Mouse (Mus musculus): Measurements from ENCODE around the gene Btnl10. TPM values are rescaled to one million over a fixed set of nuclear protein-coding genes. Genes with fewer than 3 reads are reported as not detected.

Btnl10 gene
- polyA plus RNA-seq (2014; fragmentation: Nextera tagmentation; extraction: Ambion mirVana): not detected in 2 replicates

- DNase-seq (ENCODE audit: low spot score) (no peak), ATAC-seq (ENCODE audit: insufficient read depth, low FRiP score, low TSS enrichment) (no peak)
- Histone ChIP-seq H3K4me1 (ENCODE audit: control insufficient read depth, insufficient read depth, low read length) (no peaks in the 10 kb centered on the region), H3K27me3 (ENCODE audit: control insufficient read depth, insufficient read depth, low read length) (no peaks in the 10 kb centered on the region), H3K4me2 (ENCODE audit: low read depth) (no peak within 1 kb of the TSS), H3K4me3 (ENCODE audit: low read depth, low read length) (no peak within 1 kb of the TSS), H3K9ac (ENCODE audit: low read length) (no peak within 1 kb of the TSS), H3K27ac (ENCODE audit: low read depth, low read length) (no peak within 1 kb of the TSS), H3K36me3 (ENCODE audit: control insufficient read depth, insufficient read depth, low read length) (no peaks in the 10 kb centered on the region), H3K9me3 (ENCODE audit: control insufficient read depth, low read length) (no peaks in the 10 kb centered on the region)
- WGBS: 87% methylated on average over 12 of the region's 12 CpGs
Observed at GRCm38 (mm10) chr11:58917745-58918366, at the start of gene Btnl10. Btnl10 (plus strand) TSS chr11:58917908.

DNA sequence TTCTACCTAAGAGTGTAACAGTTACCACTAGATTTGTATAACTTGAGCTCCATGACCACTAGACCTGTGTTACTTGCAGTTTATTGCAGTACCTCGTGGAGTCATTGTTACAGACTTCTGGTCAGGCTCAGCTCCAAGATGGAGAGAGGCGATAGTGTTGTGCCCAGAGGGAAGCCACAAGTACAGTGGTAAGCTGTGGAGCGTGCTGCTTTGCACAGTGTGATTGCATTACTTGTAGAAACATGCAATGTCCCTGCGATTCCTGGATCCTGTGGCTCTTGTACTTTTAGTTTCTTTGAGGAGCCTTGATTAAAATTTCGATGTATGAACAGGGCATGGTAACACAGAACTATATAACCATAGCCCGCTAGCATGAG is 49.8 kb upstream of the Btnl10 start:
- WGBS: 87% methylated on average over 6 of the region's 6 CpGs
- Histone ChIP-seq H3K36me3 (ENCODE audit: control insufficient read depth, insufficient read depth, low read length) (no peaks in the 10 kb centered on the region), H3K9ac (ENCODE audit: low read length) (peak overlapping the region; percentile 89), H3K27ac (ENCODE audit: low read depth, low read length) (no peak overlapping the region), H3K4me2 (ENCODE audit: low read depth) (peak overlapping the region; percentile 80), H3K27me3 (ENCODE audit: control insufficient read depth, insufficient read depth, low read length) (no peaks in the 10 kb centered on the region), H3K4me1 (ENCODE audit: control insufficient read depth, insufficient read depth, low read length) (peaks cover 7% of the 10 kb centered on the region; the same call in 1 of the 2 replicates), H3K4me3 (ENCODE audit: low read depth, low read length) (peak overlapping the region; percentile 78), H3K9me3 (ENCODE audit: control insufficient read depth, low read length) (no peaks in the 10 kb centered on the region)
- DNase-seq (ENCODE audit: low spot score): no peak
- no peak for ATAC-seq (ENCODE audit: insufficient read depth, low FRiP score, low TSS enrichment)

DNA sequence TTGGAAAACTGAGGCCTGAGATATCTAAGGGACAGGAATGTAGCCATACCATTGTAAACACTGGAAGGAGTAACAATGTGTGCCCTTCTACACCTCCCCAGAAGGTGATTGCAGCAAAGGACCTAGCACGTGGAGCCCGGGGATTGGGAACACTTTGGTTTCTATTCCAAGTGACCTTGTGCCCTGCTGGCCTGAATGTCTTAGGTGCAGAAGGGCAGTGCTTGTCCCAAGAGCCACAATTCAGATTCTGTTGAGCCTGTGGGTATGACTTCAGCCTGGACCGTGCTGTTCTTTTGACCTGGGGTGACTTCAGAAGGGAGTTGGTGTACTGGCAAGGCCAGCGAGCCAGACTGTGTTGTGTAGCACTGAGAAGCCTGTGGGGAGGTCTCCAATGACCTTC is 46.7 kb upstream of the Btnl10 start:
- H3K36me3 ChIP-seq (ENCODE audit: control insufficient read depth, insufficient read depth, low read length): no peaks in the 10 kb centered on the region
- H3K27ac ChIP-seq (ENCODE audit: low read depth, low read length): no peak overlapping the region
- no peak overlapping the region for H3K4me3 ChIP-seq (ENCODE audit: low read depth, low read length)
- WGBS: 87% methylated on average over 4 of the region's 4 CpGs
- no peak overlapping the region for H3K4me2 ChIP-seq (ENCODE audit: low read depth)
- H3K9me3 ChIP-seq (ENCODE audit: control insufficient read depth, low read length): no peaks in the 10 kb centered on the region
- no peak for ATAC-seq (ENCODE audit: insufficient read depth, low FRiP score, low TSS enrichment)
- no peak for DNase-seq (ENCODE audit: low spot score)
- no peaks in the 10 kb centered on the region for H3K27me3 ChIP-seq (ENCODE audit: control insufficient read depth, insufficient read depth, low read length)
- peaks cover 7% of the 10 kb centered on the region; the same call in 1 of the 2 replicates for H3K4me1 ChIP-seq (ENCODE audit: control insufficient read depth, insufficient read depth, low read length)
- H3K9ac ChIP-seq (ENCODE audit: low read length): no peak overlapping the region

DNA sequence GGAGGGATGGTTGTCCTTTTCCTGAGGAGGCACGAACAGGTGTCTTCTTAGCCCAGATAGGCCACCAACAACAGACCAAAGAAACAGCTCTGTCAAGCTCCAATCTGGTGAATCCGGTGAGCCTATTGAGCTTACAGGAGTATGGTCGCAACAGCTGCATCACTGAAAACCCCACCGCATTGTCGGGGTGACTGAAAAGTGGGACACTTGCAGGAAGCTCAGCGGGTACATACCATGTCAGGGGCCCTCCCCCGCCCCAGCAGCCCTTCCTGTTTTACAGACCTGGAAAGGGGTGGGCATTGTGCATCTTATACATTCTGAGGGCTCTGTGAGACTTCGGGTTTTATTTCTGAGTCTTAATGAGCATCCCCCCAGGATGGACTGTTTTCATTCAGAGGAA is 34.0 kb upstream of the Btnl10 start:
- no peak overlapping the region for H3K4me3 ChIP-seq (ENCODE audit: low read depth, low read length)
- no peak for ATAC-seq (ENCODE audit: insufficient read depth, low FRiP score, low TSS enrichment)
- no peaks in the 10 kb centered on the region; the same call in 1 of the 2 replicates for H3K36me3 ChIP-seq (ENCODE audit: control insufficient read depth, insufficient read depth, low read length)
- H3K9ac ChIP-seq (ENCODE audit: low read length): no peak overlapping the region
- WGBS: 86% methylated on average over 8 of the region's 8 CpGs
- H3K4me2 ChIP-seq (ENCODE audit: low read depth): no peak overlapping the region
- DNase-seq (ENCODE audit: low spot score): no peak
- no peaks in the 10 kb centered on the region for H3K27me3 ChIP-seq (ENCODE audit: control insufficient read depth, insufficient read depth, low read length)
- no peaks in the 10 kb centered on the region for H3K4me1 ChIP-seq (ENCODE audit: control insufficient read depth, insufficient read depth, low read length)
- no peak overlapping the region for H3K27ac ChIP-seq (ENCODE audit: low read depth, low read length)
- H3K9me3 ChIP-seq (ENCODE audit: control insufficient read depth, low read length): no peaks in the 10 kb centered on the region

GRCm38 (mm10) chr11:58890511-58890910 is 27.2 kb upstream of the Btnl10 start:
- H3K36me3 ChIP-seq (ENCODE audit: control insufficient read depth, insufficient read depth, low read length): peaks cover 8% of the 10 kb centered on the region
- H3K27me3 ChIP-seq (ENCODE audit: control insufficient read depth, insufficient read depth, low read length): no peaks in the 10 kb centered on the region
- no peaks in the 10 kb centered on the region for H3K4me1 ChIP-seq (ENCODE audit: control insufficient read depth, insufficient read depth, low read length)
- H3K4me3 ChIP-seq (ENCODE audit: low read depth, low read length): no peak overlapping the region
- DNase-seq (ENCODE audit: low spot score) (no peak), ATAC-seq (ENCODE audit: insufficient read depth, low FRiP score, low TSS enrichment) (no peak)
- no peak overlapping the region for H3K27ac ChIP-seq (ENCODE audit: low read depth, low read length)
- no peak overlapping the region for H3K4me2 ChIP-seq (ENCODE audit: low read depth)
- H3K9me3 ChIP-seq (ENCODE audit: control insufficient read depth, low read length): no peaks in the 10 kb centered on the region
- WGBS: 96% methylated on average over 10 of the region's 10 CpGs
- no peak overlapping the region for H3K9ac ChIP-seq (ENCODE audit: low read length)

GRCm38 (mm10) chr11:58894456-58894855 is 23.3 kb upstream of the Btnl10 start:
- DNase-seq (ENCODE audit: low spot score): no peak

DNA sequence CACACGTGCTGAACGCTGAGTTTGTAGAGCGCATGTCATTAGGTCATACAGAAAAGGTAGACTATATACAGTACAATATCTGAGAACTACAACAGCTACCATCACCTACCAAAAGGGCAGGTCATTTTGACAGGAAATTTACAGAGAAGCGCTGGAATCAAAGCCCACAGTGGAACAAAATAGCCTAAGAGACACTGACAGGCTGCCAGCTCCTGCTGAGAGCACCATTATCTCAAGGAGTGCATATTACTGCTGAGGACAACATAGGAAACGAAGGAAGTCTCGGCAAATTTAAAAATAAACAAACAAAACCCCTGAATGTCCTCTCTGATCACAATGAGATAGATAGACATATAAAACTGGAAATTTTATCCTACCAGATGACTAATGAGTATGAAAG is 20.2 kb upstream of the Btnl10 start:
- Histone ChIP-seq H3K27me3 (ENCODE audit: control insufficient read depth, insufficient read depth, low read length) (no peaks in the 10 kb centered on the region), H3K4me1 (ENCODE audit: control insufficient read depth, insufficient read depth, low read length) (no peaks in the 10 kb centered on the region), H3K9ac (ENCODE audit: low read length) (no peak overlapping the region), H3K4me2 (ENCODE audit: low read depth) (no peak overlapping the region), H3K4me3 (ENCODE audit: low read depth, low read length) (no peak overlapping the region), H3K36me3 (ENCODE audit: control insufficient read depth, insufficient read depth, low read length) (no peaks in the 10 kb centered on the region), H3K9me3 (ENCODE audit: control insufficient read depth, low read length) (no peaks in the 10 kb centered on the region), H3K27ac (ENCODE audit: low read depth, low read length) (no peak overlapping the region)
- WGBS: 85% methylated on average over 6 of the region's 6 CpGs
- DNase-seq (ENCODE audit: low spot score): no peak
- no peak for ATAC-seq (ENCODE audit: insufficient read depth, low FRiP score, low TSS enrichment)

More at GRCm38 (mm10) chr11:58894456-58894855, 23.3 kb upstream of the Btnl10 start:
- 63% methylated on average over 6 of the region's 6 CpGs for WGBS
- Histone ChIP-seq H3K9me3 (ENCODE audit: control insufficient read depth, low read length) (no peaks in the 10 kb centered on the region), H3K4me3 (ENCODE audit: low read depth, low read length) (no peak overlapping the region), H3K36me3 (ENCODE audit: control insufficient read depth, insufficient read depth, low read length) (peaks cover 8% of the 10 kb centered on the region), H3K4me1 (ENCODE audit: control insufficient read depth, insufficient read depth, low read length) (no peaks in the 10 kb centered on the region), H3K27ac (ENCODE audit: low read depth, low read length) (no peak overlapping the region), H3K9ac (ENCODE audit: low read length) (no peak overlapping the region), H3K4me2 (ENCODE audit: low read depth) (no peak overlapping the region), H3K27me3 (ENCODE audit: control insufficient read depth, insufficient read depth, low read length) (no peaks in the 10 kb centered on the region)
- ATAC-seq (ENCODE audit: insufficient read depth, low FRiP score, low TSS enrichment): no peak

- no peak overlapping the region for H3K4me3 ChIP-seq (ENCODE audit: low read depth, low read length)
- no peaks in the 10 kb centered on the region for H3K27me3 ChIP-seq (ENCODE audit: control insufficient read depth, insufficient read depth, low read length)
- no peaks in the 10 kb centered on the region for H3K9me3 ChIP-seq (ENCODE audit: control insufficient read depth, low read length)
- no peaks in the 10 kb centered on the region for H3K36me3 ChIP-seq (ENCODE audit: control insufficient read depth, insufficient read depth, low read length)
- DNase-seq (ENCODE audit: low spot score): no peak
- no peak overlapping the region for H3K9ac ChIP-seq (ENCODE audit: low read length)
- peaks cover 6% of the 10 kb centered on the region; the same call in 1 of the 2 replicates for H3K4me1 ChIP-seq (ENCODE audit: control insufficient read depth, insufficient read depth, low read length)
- ATAC-seq (ENCODE audit: insufficient read depth, low FRiP score, low TSS enrichment): no peak
- H3K27ac ChIP-seq (ENCODE audit: low read depth, low read length): no peak overlapping the region
- H3K4me2 ChIP-seq (ENCODE audit: low read depth): no peak overlapping the region
Observed at GRCm38 (mm10) chr11:58901080-58901479, 16.6 kb upstream of the Btnl10 start.

Measured in neural tube, embryonic 11.5 days (tissue).